Comparison of ENCODE assay signal across 12 mouse cellular contexts in the genomic region with DNA sequence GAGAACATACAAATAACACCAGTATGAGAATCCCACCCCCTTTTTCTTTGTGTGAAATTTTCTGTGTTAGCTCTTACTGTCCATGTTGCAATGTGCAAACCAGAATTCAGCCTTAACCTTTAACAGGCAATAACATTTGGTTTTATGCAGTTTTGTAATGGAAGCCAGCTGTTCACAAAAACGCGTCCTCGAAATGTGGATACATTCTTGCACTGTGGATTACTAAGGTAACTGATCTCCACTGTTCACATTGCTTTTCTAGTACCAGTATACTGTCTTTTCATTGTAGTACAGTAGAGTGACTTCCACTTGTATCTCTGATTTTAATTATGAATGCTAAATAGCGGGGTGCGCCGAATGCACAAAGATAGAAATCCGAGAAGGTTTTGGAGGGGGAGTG.
"Had no signal": no experiment of that assay in that cellular context is flagged by ENCODE, and none has a peak within 500 bp of the region (broad histone marks: within the 10 kb centered on the region; RNA-seq: fewer than 3 reads in every experiment).

No protein-coding gene starts in this region.

- DNase-seq: kidney, adult 2 months; kidney, postnatal 36 days; lung, postnatal 36 days; spleen, adult 18-20 months; thymus, adult 18-20 months; thymus, postnatal 14 days had no signal

- H3K4me3 ChIP-seq: limb, embryonic 15.5 days; liver, embryonic 12.5 days; midbrain, embryonic 15.5 days; neural tube, embryonic 12.5 days had no signal

- H3K27ac ChIP-seq: limb, embryonic 15.5 days; liver, embryonic 12.5 days; midbrain, embryonic 15.5 days; neural tube, embryonic 12.5 days had no signal

- ATAC-seq: intestine, embryonic 16.5 days; liver, embryonic 12.5 days; midbrain, embryonic 15.5 days had no signal

- H3K9ac ChIP-seq: limb, embryonic 15.5 days; liver, embryonic 12.5 days; midbrain, embryonic 15.5 days; neural tube, embryonic 12.5 days had no signal

- H3K27me3 ChIP-seq: limb, embryonic 15.5 days; liver, embryonic 12.5 days; midbrain, embryonic 15.5 days; neural tube, embryonic 12.5 days had no signal

- H3K9me3 ChIP-seq: limb, embryonic 15.5 days; liver, embryonic 12.5 days; midbrain, embryonic 15.5 days; neural tube, embryonic 12.5 days had no signal

- H3K4me2 ChIP-seq: limb, embryonic 15.5 days; liver, embryonic 12.5 days; midbrain, embryonic 11.5 days; midbrain, embryonic 15.5 days; neural tube, embryonic 12.5 days had no signal

- H3K4me1 ChIP-seq: limb, embryonic 15.5 days; liver, embryonic 12.5 days; midbrain, embryonic 15.5 days; neural tube, embryonic 12.5 days had no signal

- H3K36me3 ChIP-seq: limb, embryonic 15.5 days; liver, embryonic 12.5 days; midbrain, embryonic 15.5 days; neural tube, embryonic 12.5 days had no signal
